Mouse (Mus musculus) C2C12 (cell line): Measurements from ENCODE around the gene Myo19. TPM values are rescaled to one million over a fixed set of nuclear protein-coding genes. Genes with fewer than 3 reads are reported as not detected.

Source experiments
- H3K27me3 ChIP-seq: one replicate; pipeline ENCODE4 v1.6.1; 2011; ENCODE audit not compliant: control insufficient read depth, insufficient read depth, insufficient read length
- H3K36me3 ChIP-seq: one replicate; pipeline ENCODE4 v1.6.1; 2011; ENCODE audit not compliant: control insufficient read depth, insufficient read depth
- H3K4me3 ChIP-seq: one replicate; pipeline ENCODE4 v1.5.1; 2011; ENCODE audit warnings: mild to moderate bottlenecking, control low read depth; ENCODE audit not compliant: poor library complexity, insufficient read depth, severe bottlenecking
- H3K79me2 ChIP-seq: one replicate; pipeline ENCODE4 v1.6.1; 2011; ENCODE audit not compliant: control insufficient read depth, insufficient read depth
- H3K79me3 ChIP-seq: one replicate; pipeline ENCODE4 v1.6.1; 2011; ENCODE audit warnings: low read depth, control low read depth
- H3ac ChIP-seq: one replicate; pipeline ENCODE3; 2011; ENCODE audit warnings: low read depth; ENCODE audit not compliant: control insufficient read depth, insufficient read length
- CEBPB ChIP-seq: IDR thresholded peaks from one replicate; pipeline ENCODE4 v1.6.1; 2011; ENCODE audit warnings: low read depth, mild to moderate bottlenecking, control low read depth, moderate library complexity
- CTCF ChIP-seq: IDR thresholded peaks from one replicate; pipeline ENCODE4 v1.5.1; 2011; ENCODE audit not compliant: control insufficient read depth, insufficient read depth, insufficient read length
- FOSL1 ChIP-seq: IDR thresholded peaks from one replicate; pipeline ENCODE4 v1.8.0; 2011; ENCODE audit warnings: mild to moderate bottlenecking, low read length; ENCODE audit not compliant: poor library complexity, insufficient read depth, severe bottlenecking
- MAX ChIP-seq: IDR thresholded peaks from one replicate; pipeline ENCODE4 v1.6.1; 2011; ENCODE audit warnings: mild to moderate bottlenecking, control low read depth
- MYOD1 ChIP-seq: IDR thresholded peaks from one replicate; pipeline ENCODE4 v1.6.1; 2011; ENCODE audit warnings: low read depth; ENCODE audit not compliant: control insufficient read depth, insufficient read length
- MYOG ChIP-seq: IDR thresholded peaks from one replicate; pipeline ENCODE4 v1.6.1; 2011; ENCODE audit not compliant: control insufficient read depth, insufficient read length; ENCODE audit errors: extremely low read depth
- USF1 ChIP-seq: IDR thresholded peaks from one replicate; pipeline ENCODE4 v1.6.1; 2011; ENCODE audit warnings: low read depth, mild to moderate bottlenecking, control low read depth, moderate library complexity
- polyA plus RNA-seq: library from polyadenylated mRNA; unstranded; fragments of >200 nt; fragmentation: generic; extraction: Trizol; gene quantifications from one replicate; pipeline ENCODE4 v1.2.1, GENCODE M21; 2012; ENCODE audit warnings: missing spikeins

The Myo19 gene
- polyA plus RNA-seq, 1 experiment = 13.2 TPM

DNA sequence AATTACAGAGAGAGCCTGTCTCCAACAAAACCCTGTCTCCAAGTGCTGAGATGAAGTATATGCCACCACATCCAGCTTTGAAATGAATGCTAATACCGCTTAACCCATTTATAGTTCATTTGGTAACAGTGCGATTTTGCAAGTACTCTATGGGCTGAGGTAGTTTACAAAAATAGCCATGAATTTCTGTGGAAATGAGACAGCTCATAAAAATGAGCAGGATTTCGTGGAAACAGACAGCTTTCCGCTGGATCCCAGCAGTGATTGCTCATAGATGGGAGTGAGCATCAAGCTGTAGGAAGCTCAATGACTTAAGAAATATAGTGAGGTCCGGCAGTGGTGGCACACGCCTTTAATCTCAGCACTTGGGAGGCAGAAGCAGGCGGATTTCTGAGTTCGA, 41.0 kb downstream of the Myo19 start:
- H3K4me3 ChIP-seq = no peak overlapping the region
- peaks cover 28% of the 10 kb centered on the region for H3K27me3 ChIP-seq
- H3K79me3 ChIP-seq = no peaks in the 10 kb centered on the region
- peaks cover 3% of the 10 kb centered on the region for H3K79me2 ChIP-seq
- no peaks in the 10 kb centered on the region for H3K36me3 ChIP-seq
- TF ChIP-seq MYOG (no peak), CEBPB (no peak), USF1 (no peak), MAX (no peak), MYOD1 (no peak), FOSL1 (no peak), CTCF (no peak)
- no peak overlapping the region for H3ac ChIP-seq

- Histone ChIP-seq H3K79me3 (no peaks in the 10 kb centered on the region), H3K79me2 (no peaks in the 10 kb centered on the region), H3K27me3 (peaks cover 17% of the 10 kb centered on the region), H3ac (no peak overlapping the region), H3K36me3 (no peaks in the 10 kb centered on the region), H3K4me3 (no peak overlapping the region)
- TF ChIP-seq MYOG = no peak
- TF ChIP-seq FOSL1 = no peak
- TF ChIP-seq CEBPB = no peak
- TF ChIP-seq MAX = no peak
- TF ChIP-seq CTCF = no peak
- no peak for TF ChIP-seq USF1
- no peak for TF ChIP-seq MYOD1
These were observed 52.3 kb downstream of the Myo19 start for GRCm38 (mm10) chr11:84932261-84932660.

DNA sequence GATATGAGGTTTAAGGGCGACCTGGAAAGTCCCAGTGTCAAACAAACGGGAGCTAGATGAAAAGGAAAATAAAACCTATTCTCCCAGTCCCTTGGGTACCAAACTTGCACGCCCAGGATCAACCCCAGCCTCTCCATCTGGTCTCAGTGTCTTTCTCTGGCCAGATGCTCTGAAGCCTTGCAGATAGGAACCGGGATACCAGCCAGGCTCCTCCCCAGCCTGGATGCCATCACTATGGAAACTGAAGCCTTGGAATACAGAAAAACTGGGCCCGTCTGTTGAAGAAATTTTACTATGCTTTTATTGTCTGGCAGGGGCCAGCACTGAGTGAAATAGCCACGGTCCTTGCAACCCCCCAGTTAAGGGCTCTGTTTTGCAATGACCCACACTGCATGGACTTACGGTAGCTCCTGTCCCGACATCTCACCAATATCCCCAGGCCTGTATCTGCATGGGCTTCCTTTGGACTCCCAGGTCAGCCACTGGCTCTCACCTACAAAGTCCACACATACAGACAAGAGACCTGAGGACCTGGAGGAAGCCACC, 59.6 kb downstream of the Myo19 start:
- no peaks in the 10 kb centered on the region for H3K36me3 ChIP-seq
- H3K4me3 ChIP-seq = no peak overlapping the region
- no peaks in the 10 kb centered on the region for H3K79me2 ChIP-seq
- TF ChIP-seq CTCF (no peak), MAX (no peak), FOSL1 (no peak), CEBPB (no peak), USF1 (no peak), MYOD1 (no peak), MYOG (no peak)
- H3K27me3 ChIP-seq = peaks cover 33% of the 10 kb centered on the region
- H3ac ChIP-seq = no peak overlapping the region
- no peaks in the 10 kb centered on the region for H3K79me3 ChIP-seq

- H3ac ChIP-seq = no peak overlapping the region
- H3K79me2 ChIP-seq = no peaks in the 10 kb centered on the region
- TF ChIP-seq MYOG = no peak
- TF ChIP-seq USF1 = no peak
- no peaks in the 10 kb centered on the region for H3K36me3 ChIP-seq
- peaks cover 28% of the 10 kb centered on the region for H3K27me3 ChIP-seq
- H3K79me3 ChIP-seq = no peaks in the 10 kb centered on the region
- no peak overlapping the region for H3K4me3 ChIP-seq
These were observed 60.2 kb downstream of the Myo19 start for GRCm38 (mm10) chr11:84940140-84940539.

- H3K79me3 ChIP-seq = no peaks in the 10 kb centered on the region
- no peak overlapping the region for H3ac ChIP-seq
- TF ChIP-seq USF1 = no peak
- peak; percentile 51 for TF ChIP-seq MAX
- peaks cover 39% of the 10 kb centered on the region for H3K27me3 ChIP-seq
- no peak overlapping the region for H3K4me3 ChIP-seq
- H3K36me3 ChIP-seq = no peaks in the 10 kb centered on the region
- no peaks in the 10 kb centered on the region for H3K79me2 ChIP-seq
These were observed 64.0 kb downstream of the Myo19 start for GRCm38 (mm10) chr11:84943948-84944347.

DNA sequence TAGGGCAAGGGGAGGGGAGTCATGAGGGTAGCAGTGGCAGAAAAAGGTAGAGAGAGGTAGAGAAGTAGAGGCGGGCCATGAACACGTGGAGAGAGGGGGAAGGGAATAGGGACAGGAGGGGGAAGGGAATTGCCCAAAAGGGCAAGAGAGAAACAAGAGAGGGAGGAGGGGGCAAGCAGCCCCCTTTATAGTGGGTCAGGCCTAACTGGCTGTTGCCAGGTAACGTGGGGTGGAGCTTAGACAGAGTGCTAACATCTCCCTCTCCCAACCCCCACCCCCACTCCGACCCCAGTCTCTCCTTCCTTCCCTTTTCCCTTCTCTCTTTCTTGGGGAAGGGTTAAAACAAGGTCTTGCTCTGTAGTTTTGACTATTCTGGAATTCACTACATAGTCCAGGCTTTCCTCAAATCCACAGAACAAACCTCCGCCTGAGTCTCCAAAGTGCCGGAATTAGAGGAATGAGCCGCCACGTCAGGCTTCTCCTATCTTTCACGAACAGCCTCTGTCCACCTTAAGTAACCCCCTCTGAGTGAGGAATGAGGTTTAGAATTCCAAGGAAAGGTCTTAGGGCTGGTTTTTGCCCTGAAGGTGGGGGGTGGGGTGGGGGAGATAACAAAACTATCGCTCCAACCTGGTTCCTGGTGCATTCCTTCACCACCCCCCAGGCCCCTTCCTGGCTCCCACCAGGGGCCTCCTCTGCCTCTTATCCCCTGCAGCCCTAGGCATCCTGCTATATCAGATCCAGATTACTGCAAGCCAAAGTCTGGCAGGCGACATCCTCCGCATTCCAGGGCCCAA, 64.9 kb downstream of the Myo19 start:
- Histone ChIP-seq H3K36me3 (no peaks in the 10 kb centered on the region), H3K27me3 (peaks cover 41% of the 10 kb centered on the region), H3K4me3 (no peak overlapping the region), H3K79me3 (no peaks in the 10 kb centered on the region), H3ac (no peak overlapping the region), H3K79me2 (no peaks in the 10 kb centered on the region)
- TF ChIP-seq MAX = no peak
- no peak for TF ChIP-seq USF1
- no peak for TF ChIP-seq MYOD1
- TF ChIP-seq CTCF = no peak
- no peak for TF ChIP-seq FOSL1
- no peak for TF ChIP-seq CEBPB
- TF ChIP-seq MYOG = no peak
